Mouse (Mus musculus): ENCODE results near the gene Egln1.

The Egln1 gene

GRCm38 (mm10) chr8:124949209-124950068 lies at the start of gene Egln1:
TSS of gene Egln1 (minus strand) at chr8:124949324.
- peak; percentile 69 for DNase-seq

DNA sequence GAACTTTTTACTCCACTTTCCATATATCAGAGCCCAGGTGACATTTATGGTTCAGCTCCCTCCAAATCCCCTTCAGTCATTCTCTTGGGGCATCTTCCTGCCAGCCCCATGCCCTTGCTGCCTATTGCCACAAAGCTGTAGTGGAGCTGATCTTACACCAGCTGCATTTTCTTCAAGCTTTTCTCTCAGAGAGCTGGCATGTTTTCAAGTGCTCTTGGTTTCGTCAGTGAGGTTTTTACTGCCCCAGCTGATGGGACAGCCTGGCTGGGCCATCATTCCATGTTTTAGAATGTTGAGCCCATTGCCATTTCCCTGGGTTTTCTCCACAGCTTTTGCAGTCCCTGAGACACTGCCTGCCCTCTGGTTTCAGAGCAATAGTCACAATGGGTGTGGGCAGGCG lies 46.7 kb upstream of the Egln1 start:
- no peak for DNase-seq

DNA sequence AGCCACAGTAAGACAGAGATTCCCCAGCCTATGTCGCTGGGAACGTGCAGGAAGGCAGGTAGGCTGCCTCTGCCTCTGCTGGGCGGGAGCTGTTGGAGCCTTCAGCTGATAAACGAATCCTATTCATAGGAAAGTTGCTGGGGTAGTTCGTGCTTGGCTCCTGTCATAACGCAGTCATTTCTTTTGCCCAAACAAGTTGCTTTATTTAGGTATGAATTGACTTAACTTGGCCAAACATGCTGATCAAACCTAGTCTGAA lies 42.5 kb upstream of the Egln1 start:
- DNase-seq = no peak

GRCm38 (mm10) chr8:124990923-124991667 lies 42.0 kb upstream of the Egln1 start:
- no peak for DNase-seq

DNA sequence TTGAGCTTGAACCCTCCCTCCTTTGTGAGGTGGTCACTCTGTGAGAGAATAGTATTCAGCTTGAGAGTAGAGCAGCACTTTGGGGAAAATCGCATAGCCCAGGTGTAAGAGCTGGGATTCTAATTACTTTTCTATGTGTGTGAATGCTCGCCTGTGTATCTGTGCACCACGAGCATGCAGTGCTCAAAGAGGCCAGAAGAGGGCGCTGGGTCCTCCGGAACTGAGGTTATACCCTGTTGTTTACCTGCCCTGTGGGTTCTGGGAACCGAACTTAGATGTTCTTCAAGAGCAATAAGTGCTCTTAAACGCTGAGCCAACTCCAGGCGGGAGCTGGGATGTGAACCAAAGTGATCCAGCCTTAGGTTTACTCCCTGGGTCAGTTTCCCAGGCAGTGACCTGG lies 31.7 kb upstream of the Egln1 start:
- DNase-seq = no peak

- DNase-seq = no peak
Observed at GRCm38 (mm10) chr8:124980036-124980435, 30.9 kb upstream of the Egln1 start.

GRCm38 (mm10) chr8:124978026-124978425 lies 28.9 kb upstream of the Egln1 start:
- no peak for DNase-seq

DNA sequence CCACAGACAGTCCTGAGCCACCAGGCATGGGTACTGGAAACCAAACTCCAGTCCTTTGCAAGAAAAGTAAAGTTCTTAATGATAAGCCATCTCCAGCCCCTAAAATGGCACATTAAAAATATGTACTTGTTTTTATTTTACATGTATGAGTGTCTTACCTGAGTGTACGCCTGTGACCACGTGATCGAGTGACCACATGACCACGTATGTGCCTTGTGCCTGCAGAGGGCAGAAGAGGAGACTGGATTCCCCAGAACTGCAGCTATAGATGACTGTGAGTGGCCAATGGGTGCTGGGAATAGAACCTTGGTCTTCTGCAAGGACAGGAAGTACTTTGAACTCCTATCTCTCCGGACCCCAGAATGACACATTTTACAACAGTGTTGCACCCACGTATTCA lies 27.1 kb upstream of the Egln1 start:
- no peak for DNase-seq

DNA sequence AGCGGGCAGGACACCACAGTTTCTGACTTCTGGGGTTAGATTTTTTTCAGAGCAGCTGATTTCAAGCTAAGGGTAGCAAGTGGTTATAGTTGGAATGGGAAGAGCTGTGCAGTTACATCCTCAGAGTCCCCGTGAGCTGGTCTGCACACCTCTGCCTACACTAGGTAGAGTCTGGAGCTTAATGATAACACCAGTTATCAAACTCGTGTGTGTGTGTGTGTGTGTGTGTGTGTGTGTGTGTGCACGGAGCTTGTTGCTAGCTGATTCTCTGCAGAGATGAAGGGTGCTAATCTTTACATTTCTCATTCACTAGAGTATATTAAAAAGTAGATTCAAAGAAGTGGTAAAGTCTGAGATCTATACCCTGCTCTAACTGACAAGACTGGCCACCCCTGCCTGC lies 25.1 kb upstream of the Egln1 start:
- DNase-seq = no peak

DNA sequence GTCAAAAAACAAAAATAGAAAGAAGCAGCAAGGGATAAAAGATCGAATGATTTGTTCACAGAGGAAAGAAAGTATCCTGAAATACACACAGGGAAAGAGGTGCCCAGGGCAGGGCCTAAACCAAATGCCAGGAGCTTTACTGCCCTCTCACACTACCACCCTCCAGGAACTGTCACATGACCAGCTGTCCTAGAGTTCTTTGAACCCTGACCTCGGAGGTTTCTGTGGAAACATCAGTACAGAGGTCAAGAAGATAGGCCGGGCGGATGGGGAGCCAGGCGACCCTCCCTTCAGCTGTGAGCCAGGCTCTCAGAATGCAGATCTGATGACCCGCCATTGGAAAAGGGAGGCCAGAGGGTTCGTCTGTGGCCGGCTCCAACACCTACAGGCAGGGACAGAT lies 24.1 kb upstream of the Egln1 start:
- no peak for DNase-seq

DNA sequence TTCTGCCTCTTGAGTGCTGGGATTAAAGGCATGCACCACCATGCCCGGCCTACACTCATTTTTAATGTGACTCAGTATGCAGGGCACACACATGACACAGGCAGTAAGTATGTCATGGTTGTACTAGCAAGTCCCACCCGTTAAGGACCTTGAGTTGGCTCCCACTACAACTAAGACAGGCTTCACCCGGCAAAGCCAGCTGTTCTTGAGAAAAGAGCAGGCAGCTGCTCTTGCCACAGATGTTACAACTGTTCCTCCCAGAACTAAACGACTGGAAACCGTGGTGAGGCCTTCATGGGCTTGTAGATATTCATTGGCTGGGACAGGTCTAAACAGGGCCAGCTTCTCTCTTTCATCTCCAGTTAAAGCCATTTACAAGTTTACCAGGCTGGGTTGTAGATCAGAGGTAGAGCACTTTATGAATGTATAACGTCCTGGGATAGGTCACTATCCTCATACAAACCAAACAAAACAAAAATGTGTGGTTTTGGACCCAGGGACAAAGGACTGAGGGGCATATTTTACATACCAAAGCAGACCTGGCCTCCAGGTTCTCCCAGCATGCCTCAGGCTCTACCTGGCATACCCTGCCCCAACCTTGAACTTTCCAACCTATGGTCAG lies 21.3 kb upstream of the Egln1 start:
- no peak for DNase-seq

DNA sequence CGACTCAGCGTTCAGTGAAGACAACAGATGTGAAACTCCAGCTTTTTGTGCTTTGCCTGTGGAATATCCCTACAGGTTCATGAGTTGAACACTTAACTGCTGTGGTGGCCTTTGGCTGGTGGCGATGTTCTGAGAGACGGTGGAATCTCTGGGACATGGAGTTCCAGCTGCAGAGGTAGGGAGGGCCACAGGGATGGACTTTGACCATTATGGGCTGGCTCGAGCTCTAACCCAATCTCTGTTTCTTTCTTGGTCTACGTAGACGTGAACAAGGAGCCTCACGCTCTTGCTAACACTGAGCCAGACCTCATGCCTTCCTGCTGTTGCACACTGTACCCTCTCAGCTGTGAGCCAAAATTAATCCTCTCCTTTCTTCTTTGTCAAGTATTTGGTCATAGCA lies 15.8 kb upstream of the Egln1 start:
- no peak for DNase-seq

DNA sequence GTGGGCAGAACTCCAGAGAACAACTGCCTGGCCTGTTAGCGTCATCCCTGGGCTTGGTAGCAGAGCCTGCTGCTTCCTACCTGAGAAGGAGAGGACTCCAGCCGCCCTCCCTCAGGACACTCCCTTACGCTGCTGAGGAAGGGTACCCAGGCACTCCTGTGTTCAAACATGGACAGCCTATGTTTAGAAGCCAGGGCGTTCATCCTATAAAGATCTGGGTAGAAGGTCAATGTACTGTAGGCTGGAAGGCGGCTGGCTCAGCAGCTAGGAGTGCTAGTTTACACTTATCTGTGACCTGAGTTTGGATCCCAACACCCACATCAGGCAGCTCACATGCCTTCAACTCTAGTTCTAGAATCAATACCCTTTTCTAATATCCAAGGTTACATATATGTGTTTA lies 14.1 kb upstream of the Egln1 start:
- DNase-seq = no peak

GRCm38 (mm10) chr8:124960226-124960880 lies 11.2 kb upstream of the Egln1 start:
- no peak for DNase-seq

DNA sequence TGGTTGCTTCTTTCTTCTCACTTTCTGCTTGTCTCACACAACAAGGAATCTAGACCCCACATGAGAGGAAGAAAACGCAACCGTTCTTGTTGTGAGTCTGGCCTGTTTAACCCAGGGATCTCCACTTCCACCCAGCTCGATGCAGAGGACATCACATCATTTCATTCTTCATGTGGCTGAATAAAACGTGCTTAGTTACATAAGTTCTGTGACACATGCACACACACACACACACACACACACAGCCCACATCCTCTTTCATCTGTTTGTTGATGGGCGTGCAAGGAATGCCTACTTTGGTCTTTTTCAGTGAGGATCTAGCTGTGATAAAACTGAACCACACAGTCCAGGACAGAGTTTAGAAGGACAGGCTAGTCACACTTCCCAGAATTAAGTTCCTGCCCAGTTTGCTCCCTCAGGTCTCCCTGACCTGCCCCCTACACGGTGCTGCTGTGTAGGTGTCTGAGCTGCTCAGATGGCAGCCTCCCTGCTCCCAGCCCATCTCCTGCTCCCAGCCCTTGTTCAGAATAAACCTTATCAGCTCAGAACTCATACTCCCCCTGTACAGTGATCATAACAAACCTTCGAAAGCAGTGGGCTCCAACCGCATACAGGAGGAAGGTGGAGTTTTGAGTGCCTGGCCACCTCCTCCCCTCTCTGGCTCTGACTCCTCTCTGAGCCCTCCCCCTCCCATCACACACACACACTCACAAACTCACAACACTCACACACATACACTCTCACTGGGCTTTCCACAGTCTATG lies 10.5 kb upstream of the Egln1 start:
- DNase-seq = no peak

DNA sequence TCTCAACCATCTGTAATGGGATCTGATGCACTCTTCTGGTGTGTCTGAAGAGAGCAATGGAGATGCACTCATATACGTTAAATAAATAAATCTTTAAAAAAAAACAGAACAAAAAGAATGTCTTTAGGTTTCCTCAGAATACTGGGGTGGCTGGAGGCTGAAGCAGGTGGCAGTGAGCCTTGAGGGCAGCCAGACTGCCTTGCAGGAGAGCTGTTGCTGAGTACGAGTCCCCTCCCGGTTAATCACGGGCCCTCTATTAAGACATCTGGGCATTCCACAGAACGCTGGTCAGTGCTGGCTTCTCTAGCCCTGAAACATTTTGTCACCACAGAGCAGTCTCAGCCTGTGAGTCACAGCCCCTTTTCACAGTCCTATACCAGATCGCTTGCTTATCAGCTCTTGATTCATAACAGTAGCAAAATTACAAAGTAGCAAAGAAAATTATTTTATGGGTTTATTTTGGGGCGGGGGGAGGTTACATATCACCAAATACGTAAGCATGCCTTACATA lies 5.5 kb upstream of the Egln1 start:
- no peak for DNase-seq

DNA sequence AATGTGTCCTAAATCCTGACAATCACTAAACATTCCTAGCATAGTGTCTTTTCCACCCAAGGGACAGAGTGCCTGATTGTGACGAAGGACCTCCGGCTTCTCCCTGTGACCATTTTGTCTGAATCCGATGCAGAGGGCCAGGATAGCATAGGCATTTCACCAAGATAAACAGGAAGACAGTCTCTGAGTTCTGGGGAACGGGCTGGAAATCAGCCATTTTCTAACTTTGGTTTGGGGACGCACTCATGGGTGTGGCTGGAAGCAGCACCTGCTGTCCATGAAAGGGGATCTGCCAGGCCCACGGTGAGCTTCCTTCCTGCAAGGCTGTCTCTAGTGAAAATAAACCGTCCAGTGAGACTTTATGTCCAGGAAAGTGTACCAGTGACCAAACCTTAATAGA lies 4.1 kb upstream of the Egln1 start:
- DNase-seq = no peak

- DNase-seq = no peak
Observed at GRCm38 (mm10) chr8:124950865-124951264, 1.7 kb upstream of the Egln1 start.

GRCm38 (mm10) chr8:124950069-124950456 lies 939 bp upstream of the Egln1 start:
- no peak for DNase-seq

DNA sequence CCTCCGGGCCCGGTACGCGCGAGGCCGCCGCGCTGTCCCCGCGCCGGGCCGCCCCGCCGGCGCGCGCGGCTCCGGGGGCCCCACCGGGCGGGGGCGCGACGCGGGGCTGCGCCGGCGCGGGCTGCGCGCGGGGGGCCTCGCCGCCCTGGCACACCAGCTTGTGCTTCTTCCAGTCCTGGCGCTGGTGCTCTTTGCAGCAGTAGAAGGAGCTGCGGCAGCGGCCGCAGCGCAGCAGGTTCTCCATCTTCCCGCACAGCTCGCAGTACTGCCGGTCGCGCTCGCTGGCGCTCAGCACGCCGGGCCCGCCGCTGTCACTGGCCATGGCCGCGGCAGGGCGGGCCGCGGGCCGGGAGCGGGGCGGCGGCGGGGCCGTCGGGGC lies 402 bp downstream of the Egln1 start:
- DNase-seq = peak; percentile 49

GRCm38 (mm10) chr8:124947865-124948732 lies 1.0 kb downstream of the Egln1 start:
- DNase-seq = peak; percentile 42

GRCm38 (mm10) chr8:124944406-124944805 lies 4.7 kb downstream of the Egln1 start:
- no peak for DNase-seq
